Mouse (Mus musculus): ENCODE measurements around the gene Dvl2. TPM values are rescaled to one million over a fixed set of nuclear protein-coding genes. Genes with fewer than 3 reads are reported as not detected.
A peak's percentile ranks its signal among the peaks of the same experiment; 100 is the strongest.

Gene Dvl2
- polyA plus RNA-seq, 1 experiment from 2014 or later, result 56.8 TPM

GRCm38 (mm10) chr11:69966006-69966859, 34.2 kb upstream of the Dvl2 start:
- peaks cover 71% of the 10 kb centered on the region for H3K27me3 ChIP-seq
- H3K4me2 ChIP-seq, result peak overlapping the region; percentile 59
- H3K27ac ChIP-seq, result peak overlapping the region; percentile 33; the same call in 1 of the 2 replicates
- H3K9me3 ChIP-seq, result no peaks in the 10 kb centered on the region
- 2% methylated on average over 58 of the region's 59 CpGs for WGBS
- H3K9ac ChIP-seq, result peak overlapping the region; percentile 67
- peak overlapping the region; percentile 42 for H3K4me3 ChIP-seq
- peaks cover 18% of the 10 kb centered on the region for H3K4me1 ChIP-seq
- H3K36me3 ChIP-seq, result peaks cover 31% of the 10 kb centered on the region
- ATAC-seq (ENCODE audit: insufficient number of reproducible peaks, insufficient read depth, low FRiP score, low TSS enrichment, low read depth), result no peak

GRCm38 (mm10) chr11:69966860-69967517, 33.4 kb upstream of the Dvl2 start:
- Histone ChIP-seq H3K9ac (peak overlapping the region; percentile 67), H3K27me3 (peaks cover 64% of the 10 kb centered on the region), H3K36me3 (peaks cover 39% of the 10 kb centered on the region), H3K4me2 (peak overlapping the region; percentile 59), H3K4me1 (peaks cover 18% of the 10 kb centered on the region), H3K4me3 (peak overlapping the region; percentile 42), H3K27ac (no peak overlapping the region), H3K9me3 (no peaks in the 10 kb centered on the region)
- ATAC-seq (ENCODE audit: insufficient number of reproducible peaks, insufficient read depth, low FRiP score, low TSS enrichment, low read depth), result no peak
- 40% methylated on average over 17 of the region's 17 CpGs for WGBS

GRCm38 (mm10) chr11:69968793-69969192, 31.6 kb upstream of the Dvl2 start:
- peaks cover 55% of the 10 kb centered on the region for H3K36me3 ChIP-seq
- H3K4me2 ChIP-seq, result no peak overlapping the region
- H3K27ac ChIP-seq, result no peak overlapping the region
- no peaks in the 10 kb centered on the region for H3K9me3 ChIP-seq
- 89% methylated on average over 4 of the region's 4 CpGs for WGBS
- no peak for ATAC-seq (ENCODE audit: insufficient number of reproducible peaks, insufficient read depth, low FRiP score, low TSS enrichment, low read depth)
- no peak overlapping the region for H3K9ac ChIP-seq
- H3K4me3 ChIP-seq, result no peak overlapping the region
- peaks cover 46% of the 10 kb centered on the region for H3K27me3 ChIP-seq
- H3K4me1 ChIP-seq, result peaks cover 18% of the 10 kb centered on the region

GRCm38 (mm10) chr11:69970222-69970621, 30.2 kb upstream of the Dvl2 start:
- 64% methylated on average over 6 of the region's 6 CpGs for WGBS
- H3K4me3 ChIP-seq, result no peak overlapping the region
- H3K9ac ChIP-seq, result no peak overlapping the region
- no peak for ATAC-seq (ENCODE audit: insufficient number of reproducible peaks, insufficient read depth, low FRiP score, low TSS enrichment, low read depth)
- peaks cover 15% of the 10 kb centered on the region for H3K4me1 ChIP-seq
- H3K4me2 ChIP-seq, result no peak overlapping the region
- no peaks in the 10 kb centered on the region for H3K9me3 ChIP-seq
- peaks cover 69% of the 10 kb centered on the region for H3K36me3 ChIP-seq
- no peak overlapping the region for H3K27ac ChIP-seq
- H3K27me3 ChIP-seq, result peaks cover 32% of the 10 kb centered on the region

- ATAC-seq (ENCODE audit: insufficient number of reproducible peaks, insufficient read depth, low FRiP score, low TSS enrichment, low read depth), result no peak
- Histone ChIP-seq H3K36me3 (peaks cover 75% of the 10 kb centered on the region), H3K9me3 (no peaks in the 10 kb centered on the region), H3K4me3 (no peak overlapping the region), H3K9ac (no peak overlapping the region), H3K27me3 (peaks cover 26% of the 10 kb centered on the region), H3K27ac (no peak overlapping the region), H3K4me1 (peaks cover 12% of the 10 kb centered on the region), H3K4me2 (no peak overlapping the region)
- 88% methylated on average over 3 of the region's 3 CpGs for WGBS
Measured at GRCm38 (mm10) chr11:69970775-69971174, 29.6 kb upstream of the Dvl2 start.

GRCm38 (mm10) chr11:69974907-69975306, 25.5 kb upstream of the Dvl2 start:
- 91% methylated on average over 2 of the region's 2 CpGs for WGBS
- H3K27ac ChIP-seq, result no peak overlapping the region
- H3K27me3 ChIP-seq, result no peaks in the 10 kb centered on the region
- H3K9ac ChIP-seq, result no peak overlapping the region
- no peak overlapping the region for H3K4me2 ChIP-seq
- H3K4me3 ChIP-seq, result no peak overlapping the region
- H3K9me3 ChIP-seq, result no peaks in the 10 kb centered on the region
- H3K36me3 ChIP-seq, result peaks cover 80% of the 10 kb centered on the region
- no peak for ATAC-seq (ENCODE audit: insufficient number of reproducible peaks, insufficient read depth, low FRiP score, low TSS enrichment, low read depth)
- peaks cover 9% of the 10 kb centered on the region for H3K4me1 ChIP-seq

- Histone ChIP-seq H3K9ac (no peak overlapping the region), H3K36me3 (peaks cover 70% of the 10 kb centered on the region), H3K4me1 (peaks cover 9% of the 10 kb centered on the region), H3K27me3 (no peaks in the 10 kb centered on the region), H3K9me3 (no peaks in the 10 kb centered on the region), H3K27ac (no peak overlapping the region), H3K4me2 (no peak overlapping the region), H3K4me3 (no peak overlapping the region)
- ATAC-seq (ENCODE audit: insufficient number of reproducible peaks, insufficient read depth, low FRiP score, low TSS enrichment, low read depth), result no peak
- 83% methylated on average over 4 of the region's 4 CpGs for WGBS
Measured at GRCm38 (mm10) chr11:69976271-69976670, 24.1 kb upstream of the Dvl2 start.

GRCm38 (mm10) chr11:69979827-69980195, 20.6 kb upstream of the Dvl2 start:
- H3K27me3 ChIP-seq, result no peaks in the 10 kb centered on the region
- peak overlapping the region; percentile 99 for H3K27ac ChIP-seq
- H3K4me2 ChIP-seq, result peak overlapping the region; percentile 91
- ATAC-seq (ENCODE audit: insufficient number of reproducible peaks, insufficient read depth, low FRiP score, low TSS enrichment, low read depth), result no peak
- WGBS, result 3% methylated on average over 16 of the region's 16 CpGs
- H3K36me3 ChIP-seq, result peaks cover 50% of the 10 kb centered on the region
- H3K9ac ChIP-seq, result peak overlapping the region; percentile 99
- H3K4me1 ChIP-seq, result peaks cover 29% of the 10 kb centered on the region
- H3K4me3 ChIP-seq, result peak overlapping the region; percentile 99
- H3K9me3 ChIP-seq, result no peaks in the 10 kb centered on the region

GRCm38 (mm10) chr11:69980196-69981140, 19.9 kb upstream of the Dvl2 start:
- WGBS, result under 1% methylated on average over 51 of the region's 60 CpGs
- ATAC-seq (ENCODE audit: insufficient number of reproducible peaks, insufficient read depth, low FRiP score, low TSS enrichment, low read depth), result peak; percentile 92
- peaks cover 50% of the 10 kb centered on the region for H3K36me3 ChIP-seq

GRCm38 (mm10) chr11:69981141-69981762, 19.1 kb upstream of the Dvl2 start, which contains the start of gene Ctdnep1:
Ctdnep1 (plus strand) TSS chr11:69981156.
- H3K4me2 ChIP-seq, result peak within 1 kb of the TSS; percentile 91
- no peaks in the 10 kb centered on the region for H3K9me3 ChIP-seq
- no peak for ATAC-seq (ENCODE audit: insufficient number of reproducible peaks, insufficient read depth, low FRiP score, low TSS enrichment, low read depth)
- peak within 1 kb of the TSS; percentile 99 for H3K9ac ChIP-seq
- H3K27ac ChIP-seq, result peak within 1 kb of the TSS; percentile 99
- peak within 1 kb of the TSS; percentile 99 for H3K4me3 ChIP-seq
- peaks cover 49% of the 10 kb centered on the region for H3K36me3 ChIP-seq
- peaks cover 29% of the 10 kb centered on the region for H3K4me1 ChIP-seq
- H3K27me3 ChIP-seq, result no peaks in the 10 kb centered on the region
- WGBS, result under 1% methylated on average over 42 of the region's 43 CpGs

More at GRCm38 (mm10) chr11:69980196-69981140, 19.9 kb upstream of the Dvl2 start:
- Histone ChIP-seq H3K4me2 (peak overlapping the region; percentile 91), H3K9me3 (no peaks in the 10 kb centered on the region), H3K4me1 (peaks cover 29% of the 10 kb centered on the region), H3K9ac (peak overlapping the region; percentile 99), H3K27me3 (no peaks in the 10 kb centered on the region), H3K27ac (peak overlapping the region; percentile 99), H3K4me3 (peak overlapping the region; percentile 99)

GRCm38 (mm10) chr11:69982225-69982624, 18.2 kb upstream of the Dvl2 start, which contains the start of gene Elp5:
Elp5 (minus strand) TSS chr11:69982517.
- Histone ChIP-seq H3K4me3 (peak within 1 kb of the TSS; percentile 99), H3K4me2 (peak within 1 kb of the TSS; percentile 91), H3K27ac (peak within 1 kb of the TSS; percentile 99), H3K9me3 (no peaks in the 10 kb centered on the region), H3K9ac (peak within 1 kb of the TSS; percentile 99), H3K36me3 (peaks cover 49% of the 10 kb centered on the region), H3K27me3 (no peaks in the 10 kb centered on the region), H3K4me1 (peaks cover 29% of the 10 kb centered on the region)
- 62% methylated on average over 8 of the region's 8 CpGs for WGBS
- no peak for ATAC-seq (ENCODE audit: insufficient number of reproducible peaks, insufficient read depth, low FRiP score, low TSS enrichment, low read depth)
